Mouse (Mus musculus): ENCODE measurements around the gene Gm20388. TPM values are rescaled to one million over a fixed set of nuclear protein-coding genes. Genes with fewer than 3 reads are reported as not detected.

Gene Gm20388
- polyA plus RNA-seq, 1 experiment from 2014 or later: not detected

GRCm38 (mm10) chr8:122692152-122692551, 2781.5 kb downstream of the Gm20388 start:
- Histone ChIP-seq H3K36me3 (ENCODE audit: control insufficient read depth, insufficient read depth, low read length) (no peaks in the 10 kb centered on the region), H3K9me3 (ENCODE audit: control insufficient read depth, low read length) (no peaks in the 10 kb centered on the region), H3K4me1 (ENCODE audit: control insufficient read depth, insufficient read depth, low read length) (no peaks in the 10 kb centered on the region), H3K4me2 (no peak overlapping the region), H3K27me3 (ENCODE audit: control insufficient read depth, insufficient read depth, low read length) (no peaks in the 10 kb centered on the region), H3K9ac (ENCODE audit: low read length) (no peak overlapping the region), H3K4me3 (ENCODE audit: low read depth, low read length) (no peak overlapping the region), H3K27ac (ENCODE audit: low read depth, low read length) (no peak overlapping the region)
- DNase-seq (ENCODE audit: low spot score, missing footprints): peak; percentile 60
- WGBS: 76% methylated on average over 8 of the region's 8 CpGs
- no peak for ATAC-seq (ENCODE audit: low FRiP score)

- ATAC-seq (ENCODE audit: low FRiP score): no peak
- Histone ChIP-seq H3K9me3 (ENCODE audit: control insufficient read depth, low read length) (no peaks in the 10 kb centered on the region), H3K27me3 (ENCODE audit: control insufficient read depth, insufficient read depth, low read length) (no peaks in the 10 kb centered on the region), H3K27ac (ENCODE audit: low read depth, low read length) (no peak overlapping the region), H3K4me1 (ENCODE audit: control insufficient read depth, insufficient read depth, low read length) (0 out of 2 replicates have a peak, but pooled peaks cover 3% of the 10 kb centered on the region), H3K36me3 (ENCODE audit: control insufficient read depth, insufficient read depth, low read length) (no peaks in the 10 kb centered on the region), H3K4me2 (no peak overlapping the region), H3K4me3 (ENCODE audit: low read depth, low read length) (no peak overlapping the region), H3K9ac (ENCODE audit: low read length) (no peak overlapping the region)
- no peak for DNase-seq (ENCODE audit: low spot score, missing footprints)
- 62% methylated on average over 7 of the region's 7 CpGs for WGBS
These were observed 2784.9 kb downstream of the Gm20388 start for GRCm38 (mm10) chr8:122695438-122696042.

GRCm38 (mm10) chr8:122697181-122697581, 2786.5 kb downstream of the Gm20388 start:
- Histone ChIP-seq H3K4me3 (ENCODE audit: low read depth, low read length) (no peak overlapping the region), H3K36me3 (ENCODE audit: control insufficient read depth, insufficient read depth, low read length) (no peaks in the 10 kb centered on the region), H3K4me1 (ENCODE audit: control insufficient read depth, insufficient read depth, low read length) (0 out of 2 replicates have a peak, but pooled peaks cover 3% of the 10 kb centered on the region), H3K9me3 (ENCODE audit: control insufficient read depth, low read length) (no peaks in the 10 kb centered on the region), H3K4me2 (no peak overlapping the region), H3K9ac (ENCODE audit: low read length) (no peak overlapping the region), H3K27ac (ENCODE audit: low read depth, low read length) (no peak overlapping the region), H3K27me3 (ENCODE audit: control insufficient read depth, insufficient read depth, low read length) (no peaks in the 10 kb centered on the region)
- DNase-seq (ENCODE audit: low spot score, missing footprints): peak; percentile 83
- ATAC-seq (ENCODE audit: low FRiP score): no peak
- 95% methylated on average over 3 of the region's 3 CpGs for WGBS

GRCm38 (mm10) chr8:122697586-122697985, 2786.9 kb downstream of the Gm20388 start:
- Histone ChIP-seq H3K9me3 (ENCODE audit: control insufficient read depth, low read length) (no peaks in the 10 kb centered on the region), H3K27me3 (ENCODE audit: control insufficient read depth, insufficient read depth, low read length) (no peaks in the 10 kb centered on the region), H3K4me2 (no peak overlapping the region), H3K27ac (ENCODE audit: low read depth, low read length) (no peak overlapping the region), H3K36me3 (ENCODE audit: control insufficient read depth, insufficient read depth, low read length) (no peaks in the 10 kb centered on the region), H3K4me3 (ENCODE audit: low read depth, low read length) (no peak overlapping the region), H3K9ac (ENCODE audit: low read length) (no peak overlapping the region), H3K4me1 (ENCODE audit: control insufficient read depth, insufficient read depth, low read length) (0 out of 2 replicates have a peak, but pooled peaks cover 3% of the 10 kb centered on the region)
- ATAC-seq (ENCODE audit: low FRiP score) (no peak), DNase-seq (ENCODE audit: low spot score, missing footprints) (no peak)
- 83% methylated on average over 6 of the region's 6 CpGs for WGBS

GRCm38 (mm10) chr8:122698254-122698768, 2787.7 kb downstream of the Gm20388 start:
- DNase-seq (ENCODE audit: low spot score, missing footprints) (no peak), ATAC-seq (ENCODE audit: low FRiP score) (no peak)
- 91% methylated on average over 5 of the region's 5 CpGs for WGBS
- H3K9ac ChIP-seq (ENCODE audit: low read length): no peak overlapping the region
- H3K27ac ChIP-seq (ENCODE audit: low read depth, low read length): no peak overlapping the region
- H3K4me2 ChIP-seq: no peak overlapping the region
- H3K9me3 ChIP-seq (ENCODE audit: control insufficient read depth, low read length): no peaks in the 10 kb centered on the region
- H3K4me1 ChIP-seq (ENCODE audit: control insufficient read depth, insufficient read depth, low read length): 0 out of 2 replicates have a peak, but pooled peaks cover 3% of the 10 kb centered on the region
- no peak overlapping the region for H3K4me3 ChIP-seq (ENCODE audit: low read depth, low read length)
- H3K36me3 ChIP-seq (ENCODE audit: control insufficient read depth, insufficient read depth, low read length): no peaks in the 10 kb centered on the region
- no peaks in the 10 kb centered on the region for H3K27me3 ChIP-seq (ENCODE audit: control insufficient read depth, insufficient read depth, low read length)

- Histone ChIP-seq H3K4me2 (no peak within 1 kb of the TSS), H3K4me1 (ENCODE audit: control insufficient read depth, insufficient read depth, low read length) (0 out of 2 replicates have a peak, but pooled peaks cover 3% of the 10 kb centered on the region), H3K27me3 (ENCODE audit: control insufficient read depth, insufficient read depth, low read length) (no peaks in the 10 kb centered on the region), H3K4me3 (ENCODE audit: low read depth, low read length) (no peak within 1 kb of the TSS), H3K27ac (ENCODE audit: low read depth, low read length) (no peak within 1 kb of the TSS), H3K36me3 (ENCODE audit: control insufficient read depth, insufficient read depth, low read length) (no peaks in the 10 kb centered on the region), H3K9me3 (ENCODE audit: control insufficient read depth, low read length) (no peaks in the 10 kb centered on the region), H3K9ac (ENCODE audit: low read length) (no peak within 1 kb of the TSS; the same call in 1 of the 2 replicates)
- DNase-seq (ENCODE audit: low spot score, missing footprints) (peak; percentile 81), ATAC-seq (ENCODE audit: low FRiP score) (no peak)
- 51% methylated on average over 13 of the region's 13 CpGs for WGBS
These were observed 2788.4 kb downstream of the Gm20388 start, which contains the start of gene Cbfa2t3 for GRCm38 (mm10) chr8:122699005-122699492. Gene Cbfa2t3, minus strand, starts transcription at chr8:122699109.

- Histone ChIP-seq H3K4me3 (ENCODE audit: low read depth, low read length) (no peak overlapping the region), H3K4me2 (no peak overlapping the region), H3K27ac (ENCODE audit: low read depth, low read length) (no peak overlapping the region), H3K27me3 (ENCODE audit: control insufficient read depth, insufficient read depth, low read length) (no peaks in the 10 kb centered on the region), H3K4me1 (ENCODE audit: control insufficient read depth, insufficient read depth, low read length) (peaks cover 5% of the 10 kb centered on the region; the same call in 1 of the 2 replicates), H3K9ac (ENCODE audit: low read length) (no peak overlapping the region), H3K36me3 (ENCODE audit: control insufficient read depth, insufficient read depth, low read length) (no peaks in the 10 kb centered on the region), H3K9me3 (ENCODE audit: control insufficient read depth, low read length) (no peaks in the 10 kb centered on the region)
- WGBS: 72% methylated on average over 13 of the region's 13 CpGs
- DNase-seq (ENCODE audit: low spot score, missing footprints): no peak
- ATAC-seq (ENCODE audit: low FRiP score): no peak
These were observed 2790.0 kb downstream of the Gm20388 start for GRCm38 (mm10) chr8:122700628-122701027.

- no peak overlapping the region for H3K4me3 ChIP-seq (ENCODE audit: low read depth, low read length)
- H3K9ac ChIP-seq (ENCODE audit: low read length): no peak overlapping the region
- no peak for ATAC-seq (ENCODE audit: low FRiP score)
- no peaks in the 10 kb centered on the region for H3K27me3 ChIP-seq (ENCODE audit: control insufficient read depth, insufficient read depth, low read length)
- peak; percentile 69 for DNase-seq (ENCODE audit: low spot score, missing footprints)
- H3K9me3 ChIP-seq (ENCODE audit: control insufficient read depth, low read length): no peaks in the 10 kb centered on the region
- peaks cover 7% of the 10 kb centered on the region; the same call in 1 of the 2 replicates for H3K4me1 ChIP-seq (ENCODE audit: control insufficient read depth, insufficient read depth, low read length)
- WGBS: 86% methylated on average over 12 of the region's 12 CpGs
- no peak overlapping the region for H3K27ac ChIP-seq (ENCODE audit: low read depth, low read length)
- no peak overlapping the region for H3K4me2 ChIP-seq
- no peaks in the 10 kb centered on the region for H3K36me3 ChIP-seq (ENCODE audit: control insufficient read depth, insufficient read depth, low read length)
These were observed 2791.0 kb downstream of the Gm20388 start for GRCm38 (mm10) chr8:122701441-122702185.

All from midbrain, embryonic 11.5 days (tissue).